Mouse (Mus musculus) liver, postnatal 0 days (tissue): ENCODE data around the gene Gm13090. TPM values are rescaled to one million over a fixed set of nuclear protein-coding genes. Genes with fewer than 3 reads are reported as not detected.

ENCODE experiments used
- ATAC-seq: fragments of 200-750 bp; cut with Nextera tagmentation; 2 replicates; pipeline ENCODE4 v1.8.0; 2017; ENCODE audit warnings: mild to moderate bottlenecking, moderate library complexity
- DNase-seq: peaks from one replicate; pipeline ENCODE4 v3.0.0-alpha.2; 2016
- H3K27ac ChIP-seq: fragments of 300-500 bp; sonication (generic); 2 replicates; pipeline ENCODE4 v1.5.1; 2014; ENCODE audit warnings: antibody characterized with exemption, moderate library complexity, mild to moderate bottlenecking, low read depth
- H3K27me3 ChIP-seq: fragments of 300-500 bp; sonication (generic); 2 replicates; pipeline ENCODE4 v1.6.1; 2014; ENCODE audit warnings: low read length, control low read depth, mixed read lengths; ENCODE audit not compliant: insufficient read depth
- H3K36me3 ChIP-seq: fragments of 300-500 bp; sonication (generic); replicated peaks from 2 replicates; pipeline ENCODE4 v1.6.1; 2014; ENCODE audit warnings: mild to moderate bottlenecking, control low read depth, low read length, moderate library complexity, mixed read lengths; ENCODE audit not compliant: insufficient read depth
- H3K4me1 ChIP-seq: fragments of 300-500 bp; sonication (generic); 2 replicates; pipeline ENCODE4 v1.6.1; 2014; ENCODE audit warnings: antibody characterized with exemption, mild to moderate bottlenecking, control low read depth; ENCODE audit not compliant: insufficient read depth
- H3K4me2 ChIP-seq: fragments of 300-500 bp; sonication (generic); 2 replicates; pipeline ENCODE4 v1.6.1; 2014; ENCODE audit warnings: low read depth, mild to moderate bottlenecking, low read length, moderate library complexity, mixed read lengths
- H3K4me3 ChIP-seq: fragments of 300-500 bp; sonication (generic); 2 replicates; pipeline ENCODE4 v1.5.1; 2014; ENCODE audit warnings: low read depth, low read length
- H3K9ac ChIP-seq: fragments of 300-500 bp; sonication (generic); replicated peaks from 2 replicates; pipeline ENCODE4 v1.6.1; 2014; ENCODE audit warnings: mild to moderate bottlenecking, moderate library complexity
- H3K9me3 ChIP-seq: fragments of 300-500 bp; sonication (generic); 2 replicates; pipeline ENCODE4 v1.6.1; 2016; ENCODE audit warnings: mild to moderate bottlenecking, control low read depth, low read length, mixed read lengths
- CTCF ChIP-seq: sonication (generic); IDR thresholded peaks from 2 replicates; pipeline ENCODE4 v1.5.1; 2016; ENCODE audit warnings: antibody characterized with exemption, low read depth
- EP300 ChIP-seq: IDR thresholded peaks from 2 replicates; pipeline ENCODE4 v1.6.1; 2016; ENCODE audit warnings: antibody characterized with exemption, low read depth, mild to moderate bottlenecking
- WGBS: fragments of 180-500 bp; shearing (Covaris S2); extraction: QIAGEN DNeasy Blood & Tissue Kit; methylation state at CpG from one replicate; pipeline ENCODE4 v1.1.7; 2014; ENCODE audit not compliant: insufficient replicate concordance; 5-methylcytosine and 5-hydroxymethylcytosine counted together
- polyA plus RNA-seq: library from polyadenylated mRNA; unstranded; fragments of >200 nt; fragmentation: Nextera tagmentation; extraction: Ambion mirVana; gene quantifications from 2 replicates; pipeline ENCODE4 v1.2.1, GENCODE M21; 2015

Gm13090 gene
- polyA plus RNA-seq, 1 experiment from 2014 or later = not detected

DNA sequence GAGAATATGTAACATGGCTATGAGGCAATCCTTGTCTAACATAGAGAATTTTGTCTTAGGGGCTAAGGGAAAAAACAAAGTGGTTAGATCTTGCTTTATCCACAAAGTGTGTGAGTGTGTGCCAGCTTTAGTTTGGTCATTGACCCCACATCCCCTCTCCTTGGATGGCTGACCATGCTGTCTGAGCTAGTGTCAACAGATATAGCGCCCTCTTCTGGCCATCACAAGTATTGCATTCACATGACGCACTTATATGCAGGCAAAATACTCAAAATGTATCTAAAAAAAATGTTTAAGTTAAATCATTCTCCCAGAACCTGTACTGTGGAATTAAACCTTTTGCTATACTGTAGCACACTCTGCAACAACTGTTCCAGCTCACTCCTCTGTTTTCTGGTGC, 5.8 kb downstream of the Gm13090 start:
- WGBS = 30% methylated on average over 2 of the region's 2 CpGs
- ATAC-seq = no peak
- H3K36me3 ChIP-seq = no peaks in the 10 kb centered on the region
- no peaks in the 10 kb centered on the region for H3K9me3 ChIP-seq
- no peak overlapping the region for H3K4me3 ChIP-seq
- H3K27ac ChIP-seq = no peak overlapping the region
- H3K4me2 ChIP-seq = no peak overlapping the region
- no peak overlapping the region for H3K9ac ChIP-seq
- H3K27me3 ChIP-seq = 0 out of 2 replicates have a peak, but pooled peaks cover 3% of the 10 kb centered on the region
- H3K4me1 ChIP-seq = no peaks in the 10 kb centered on the region
- DNase-seq = no peak
- TF ChIP-seq CTCF (peak; percentile 70), EP300 (no peak)

DNA sequence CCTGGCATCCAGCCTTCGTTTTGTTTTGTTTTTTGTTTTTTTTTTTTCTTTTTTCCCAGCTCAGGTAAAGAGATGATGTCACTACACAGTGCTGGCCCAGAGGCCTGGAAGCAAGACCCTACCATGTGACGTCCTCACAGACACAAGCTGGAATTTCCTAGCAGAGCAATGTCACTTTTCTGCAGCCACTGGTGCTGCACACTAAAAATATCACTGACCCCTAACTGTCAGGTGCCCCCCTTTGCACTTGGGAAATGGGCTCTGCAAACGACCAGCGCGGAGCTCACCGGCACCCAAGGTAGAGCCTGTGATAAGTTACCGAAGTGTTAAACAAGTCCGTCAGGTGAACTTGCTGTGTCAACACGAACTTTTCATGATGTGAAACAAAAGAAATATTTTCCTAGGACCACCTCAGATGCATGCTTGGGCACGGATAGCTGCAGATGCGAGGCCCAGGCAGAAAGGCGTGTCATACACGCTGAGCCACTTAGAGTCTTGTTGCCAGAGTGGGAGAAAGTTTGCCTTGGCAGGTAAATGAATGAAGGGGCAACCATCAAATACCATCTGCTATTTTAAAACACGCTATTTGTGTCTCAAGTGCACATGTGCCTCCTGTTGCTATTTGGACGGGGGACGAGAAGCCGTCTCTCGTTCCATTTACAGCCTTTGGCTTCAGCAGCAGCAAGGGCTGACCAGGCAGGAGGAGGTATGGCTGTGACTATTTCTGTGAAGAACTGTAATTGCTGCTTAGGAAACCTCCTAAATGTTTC, 7.1 kb downstream of the Gm13090 start:
- 0 out of 2 replicates have a peak, but pooled peaks cover 3% of the 10 kb centered on the region for H3K27me3 ChIP-seq
- no peak overlapping the region for H3K4me2 ChIP-seq
- no peak overlapping the region for H3K9ac ChIP-seq
- no peak overlapping the region for H3K4me3 ChIP-seq
- H3K27ac ChIP-seq = no peak overlapping the region
- ATAC-seq = no peak
- no peaks in the 10 kb centered on the region for H3K36me3 ChIP-seq
- WGBS = 76% methylated on average over 18 of the region's 18 CpGs
- H3K9me3 ChIP-seq = no peaks in the 10 kb centered on the region
- no peak for DNase-seq
- no peak for TF ChIP-seq CTCF
- TF ChIP-seq EP300 = no peak
- H3K4me1 ChIP-seq = no peaks in the 10 kb centered on the region

DNA sequence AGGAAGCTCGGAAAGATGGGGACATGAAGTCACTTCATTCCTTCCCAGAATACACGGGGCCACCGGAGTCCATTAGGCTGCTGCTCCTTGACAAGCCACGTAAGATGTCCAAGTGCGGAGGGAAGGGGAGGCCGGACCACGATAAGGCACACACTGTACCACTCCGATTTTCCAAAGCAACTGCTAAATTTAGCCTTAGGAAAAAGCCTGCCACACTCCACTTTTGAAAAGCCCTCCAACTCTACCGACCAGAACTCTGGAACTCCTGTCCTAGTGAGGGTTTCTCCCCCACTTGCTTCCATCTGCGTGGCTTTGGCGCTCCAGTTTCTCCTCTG, 7.7 kb downstream of the Gm13090 start:
- DNase-seq (no peak), ATAC-seq (no peak)
- Histone ChIP-seq H3K36me3 (no peaks in the 10 kb centered on the region), H3K27me3 (0 out of 2 replicates have a peak, but pooled peaks cover 3% of the 10 kb centered on the region), H3K4me1 (no peaks in the 10 kb centered on the region), H3K4me3 (no peak overlapping the region), H3K9me3 (no peaks in the 10 kb centered on the region), H3K9ac (no peak overlapping the region), H3K4me2 (no peak overlapping the region), H3K27ac (no peak overlapping the region)
- no peak for TF ChIP-seq EP300
- no peak for TF ChIP-seq CTCF
- WGBS = 74% methylated on average over 11 of the region's 11 CpGs

DNA sequence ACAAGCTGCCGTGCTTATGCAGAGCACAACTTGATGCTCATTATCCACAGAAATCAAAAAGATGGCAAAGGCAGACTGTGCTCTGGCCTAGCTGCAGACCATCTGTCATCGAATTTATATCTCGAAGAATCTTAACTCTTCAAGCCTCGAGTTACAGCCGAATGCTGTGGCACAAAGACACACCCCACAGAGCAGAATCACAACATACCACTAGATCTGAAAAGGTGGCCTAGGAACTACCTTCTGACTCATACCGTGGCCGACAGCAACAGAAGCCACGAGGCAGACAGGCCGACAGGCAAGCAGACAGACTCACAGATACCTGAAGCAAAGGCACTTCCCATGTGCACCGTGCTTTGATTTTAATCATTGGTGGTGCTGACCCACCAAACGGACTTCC, 14.3 kb downstream of the Gm13090 start:
- Histone ChIP-seq H3K4me3 (no peak overlapping the region), H3K27me3 (peaks cover 30% of the 10 kb centered on the region), H3K4me2 (no peak overlapping the region), H3K9me3 (no peaks in the 10 kb centered on the region), H3K4me1 (peaks cover 6% of the 10 kb centered on the region), H3K9ac (no peak overlapping the region), H3K36me3 (no peaks in the 10 kb centered on the region), H3K27ac (no peak overlapping the region)
- 75% methylated on average over 11 of the region's 11 CpGs for WGBS
- ATAC-seq (no peak), DNase-seq (no peak)
- TF ChIP-seq EP300 = no peak
- no peak for TF ChIP-seq CTCF

DNA sequence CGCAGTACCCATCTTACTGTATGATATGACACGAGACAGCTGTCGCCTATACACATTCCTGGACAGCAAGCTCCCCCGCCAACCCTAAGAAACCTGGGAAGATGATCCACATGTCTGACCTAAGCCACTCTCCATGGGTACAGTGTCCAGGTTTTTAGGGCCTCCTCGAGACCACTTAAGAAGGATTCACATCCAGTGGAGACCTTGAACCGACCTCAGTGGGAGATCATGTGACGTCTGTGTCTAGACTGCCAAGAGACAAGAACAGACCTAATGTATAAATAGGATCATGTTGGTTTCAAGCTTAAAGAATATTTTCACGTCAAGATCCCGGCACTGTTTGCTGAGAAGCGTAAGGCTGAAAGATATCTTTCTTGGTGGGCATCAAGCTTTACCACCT, 14.8 kb downstream of the Gm13090 start:
- Histone ChIP-seq H3K9me3 (no peaks in the 10 kb centered on the region), H3K4me2 (no peak overlapping the region), H3K9ac (no peak overlapping the region), H3K27ac (no peak overlapping the region), H3K27me3 (peaks cover 35% of the 10 kb centered on the region), H3K4me3 (no peak overlapping the region), H3K36me3 (no peaks in the 10 kb centered on the region), H3K4me1 (peaks cover 6% of the 10 kb centered on the region)
- TF ChIP-seq EP300 (no peak), CTCF (no peak)
- no peak for ATAC-seq
- WGBS = 74% methylated on average over 10 of the region's 10 CpGs
- DNase-seq = no peak

DNA sequence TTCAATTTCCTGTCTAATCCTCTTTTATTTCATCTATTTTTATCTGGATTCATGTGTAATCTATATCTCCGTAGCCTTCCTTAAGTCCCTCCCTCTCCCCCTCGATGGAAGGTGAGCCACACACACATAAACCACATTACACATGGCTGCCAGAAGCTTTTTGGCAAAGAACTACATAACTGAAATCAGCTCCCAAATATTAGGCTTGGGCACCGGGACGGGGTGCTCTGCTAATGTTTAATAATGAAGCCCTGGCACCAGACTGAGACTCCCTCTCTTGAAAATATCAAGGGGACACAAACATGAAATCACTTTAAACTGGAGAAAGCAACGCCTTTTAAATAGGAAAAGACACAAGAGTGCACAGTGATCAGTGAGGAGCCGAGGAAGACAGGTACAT, 16.5 kb downstream of the Gm13090 start:
- no peak for DNase-seq
- no peaks in the 10 kb centered on the region for H3K36me3 ChIP-seq
- no peak overlapping the region for H3K9ac ChIP-seq
- TF ChIP-seq CTCF (no peak), EP300 (no peak)
- H3K4me2 ChIP-seq = no peak overlapping the region
- WGBS = 77% methylated on average over 6 of the region's 6 CpGs
- no peak overlapping the region for H3K27ac ChIP-seq
- H3K4me3 ChIP-seq = no peak overlapping the region
- peaks cover 52% of the 10 kb centered on the region for H3K27me3 ChIP-seq
- H3K9me3 ChIP-seq = no peaks in the 10 kb centered on the region
- H3K4me1 ChIP-seq = peaks cover 6% of the 10 kb centered on the region
- ATAC-seq = no peak

DNA sequence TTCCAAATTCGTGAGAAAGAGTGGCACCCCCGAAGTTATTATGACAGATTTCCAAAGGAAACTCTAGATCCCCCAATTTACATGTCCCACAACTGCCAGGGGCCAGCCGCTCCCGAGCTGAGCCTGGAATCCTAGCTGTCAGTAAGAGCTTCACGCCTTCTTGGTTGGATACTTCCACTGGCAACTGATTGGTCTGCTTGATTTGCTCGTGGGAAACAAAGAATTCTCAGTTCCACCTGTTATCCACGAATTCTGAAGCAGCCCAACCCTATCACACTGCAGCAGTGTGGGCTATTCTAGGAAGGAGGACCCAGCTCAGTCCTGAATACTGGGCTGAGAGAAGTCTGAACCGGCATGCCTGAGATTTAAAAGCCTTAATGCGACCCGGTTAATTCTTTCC, 17.1 kb downstream of the Gm13090 start:
- no peak overlapping the region for H3K9ac ChIP-seq
- H3K36me3 ChIP-seq = no peaks in the 10 kb centered on the region
- ATAC-seq (no peak), DNase-seq (no peak)
- no peak overlapping the region for H3K4me2 ChIP-seq
- H3K27ac ChIP-seq = no peak overlapping the region
- WGBS = 49% methylated on average over 10 of the region's 10 CpGs
- peaks cover 6% of the 10 kb centered on the region for H3K4me1 ChIP-seq
- H3K9me3 ChIP-seq = no peaks in the 10 kb centered on the region
- no peak overlapping the region for H3K4me3 ChIP-seq
- H3K27me3 ChIP-seq = peaks cover 56% of the 10 kb centered on the region
- TF ChIP-seq CTCF (no peak), EP300 (no peak)
